Mouse (Mus musculus) urinary bladder, postnatal 4 days (tissue): ENCODE data around the gene Plxnc1.

Experiments used
- DNase-seq, 2 experiments: peaks; one replicate each; pipeline ENCODE4 v3.0.0; 2021 to 2022; ENCODE audit warnings: low spot score in 2 of 2

Plxnc1 gene

DNA sequence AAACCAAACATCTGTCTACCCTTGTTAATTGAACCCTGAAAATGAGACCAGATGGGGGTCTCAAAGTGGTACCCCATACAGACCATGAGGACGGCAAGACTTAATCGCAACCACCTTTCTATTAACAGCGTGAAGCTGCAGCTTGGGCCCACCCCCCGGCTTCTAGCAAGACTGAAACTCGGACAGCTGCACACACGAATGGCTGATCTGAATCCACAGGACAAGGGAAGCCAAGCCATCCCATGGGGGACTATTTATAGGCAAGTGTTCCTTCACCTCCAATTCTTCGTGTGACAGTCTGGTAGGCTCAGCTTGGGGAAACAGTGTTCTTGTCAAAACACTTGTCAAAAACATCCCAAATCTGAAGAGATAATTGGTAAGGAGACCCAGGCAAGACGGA is 24.1 kb downstream of the Plxnc1 start:
- DNase-seq = no peak

DNA sequence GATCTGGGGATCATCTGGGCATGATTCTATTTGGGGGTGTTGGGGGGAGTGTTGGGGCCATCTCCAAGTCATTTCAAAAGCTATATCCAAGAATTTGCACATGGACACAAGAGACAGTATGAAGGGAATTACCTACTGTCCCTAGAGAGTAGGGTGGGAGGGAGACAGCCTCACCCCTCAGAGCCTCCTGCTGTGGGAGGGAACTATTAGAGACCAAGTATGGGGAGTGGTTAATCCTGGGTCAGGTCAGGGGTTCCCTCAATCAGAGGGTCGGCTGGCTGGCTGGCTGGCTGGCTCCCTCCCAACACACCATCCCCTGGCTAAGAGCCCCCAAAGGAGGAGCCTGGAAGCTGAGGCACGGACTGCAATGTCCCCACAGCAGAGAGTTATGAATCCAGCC is 24.7 kb downstream of the Plxnc1 start:
- no peak for DNase-seq

DNA sequence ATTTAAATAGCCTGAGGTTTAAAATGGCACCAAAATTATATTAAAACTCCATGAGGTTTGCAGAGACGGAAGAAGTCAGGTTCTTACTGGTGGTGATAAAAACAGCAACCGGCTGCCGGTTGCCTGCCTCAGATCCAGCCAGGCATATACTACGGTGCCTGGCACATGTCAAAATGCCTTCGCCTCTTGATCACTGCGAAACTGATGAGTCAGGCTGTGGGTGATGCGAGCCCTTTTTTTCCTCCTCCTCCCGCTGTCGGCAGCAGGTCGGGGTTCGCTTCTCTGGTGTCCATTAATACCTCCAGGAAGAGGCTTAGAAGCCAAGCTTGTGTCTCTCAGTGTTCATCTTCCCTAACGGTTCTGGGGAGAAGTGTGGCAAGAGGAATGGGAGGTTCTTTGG is 25.1 kb downstream of the Plxnc1 start:
- no peak for DNase-seq

DNA sequence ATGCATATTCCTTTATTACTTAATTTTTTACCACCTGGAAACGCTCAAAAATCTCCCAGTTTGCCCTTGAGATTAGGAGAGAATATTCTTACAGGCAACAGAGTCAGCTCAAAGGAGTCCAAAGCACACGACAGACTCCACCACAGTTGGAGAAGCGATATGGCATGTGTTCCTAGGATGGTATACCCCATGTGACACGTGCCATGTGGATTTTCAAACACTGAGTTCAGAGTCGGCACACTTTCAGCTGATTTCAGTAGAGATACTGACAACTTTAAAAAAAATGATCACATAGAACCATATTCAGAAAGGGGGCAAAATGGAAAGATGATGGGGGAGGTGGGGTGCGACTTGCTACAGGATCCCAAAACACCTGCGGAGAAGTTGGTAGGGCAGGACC is 26.0 kb downstream of the Plxnc1 start:
- no peak for DNase-seq

DNA sequence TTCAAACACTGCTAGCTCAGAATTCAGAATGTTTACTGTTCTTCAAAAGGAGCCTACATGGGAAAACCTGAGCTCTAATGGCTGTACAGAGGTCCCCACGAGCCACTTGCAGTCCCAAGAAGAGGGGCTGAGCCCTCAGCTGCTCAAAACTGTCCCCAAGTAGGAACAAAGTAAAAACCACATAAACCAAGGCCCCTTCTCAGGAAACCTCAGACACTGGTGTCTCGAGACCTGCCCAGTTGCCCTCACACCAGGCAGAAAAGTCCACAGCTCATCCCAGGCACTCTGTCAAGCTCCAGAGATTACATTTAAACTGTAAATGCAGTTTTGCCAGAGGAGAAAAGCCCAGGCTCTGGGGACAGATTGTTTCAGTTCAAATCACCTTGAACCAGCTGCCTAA is 26.6 kb downstream of the Plxnc1 start:
- DNase-seq = no peak

DNA sequence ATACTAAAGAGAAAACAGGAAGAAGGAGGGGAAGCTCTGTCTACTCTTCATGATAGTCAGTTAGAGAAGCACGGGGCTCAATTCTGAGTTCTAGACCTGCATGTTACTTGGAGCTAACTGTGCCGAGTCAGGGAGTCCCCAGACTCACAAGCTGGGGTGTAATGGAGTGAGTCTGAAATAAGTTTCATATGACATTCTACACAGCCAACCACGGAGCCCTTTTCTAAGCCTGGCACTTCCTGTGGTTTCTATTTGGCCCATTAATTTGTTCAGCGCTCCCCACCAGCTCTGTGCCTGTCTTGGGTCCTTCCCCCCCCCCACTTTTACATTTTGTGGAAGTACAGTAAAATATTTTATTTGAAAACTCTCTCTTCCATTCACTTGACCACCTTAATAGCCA is 27.3 kb downstream of the Plxnc1 start:
- DNase-seq = no peak

DNA sequence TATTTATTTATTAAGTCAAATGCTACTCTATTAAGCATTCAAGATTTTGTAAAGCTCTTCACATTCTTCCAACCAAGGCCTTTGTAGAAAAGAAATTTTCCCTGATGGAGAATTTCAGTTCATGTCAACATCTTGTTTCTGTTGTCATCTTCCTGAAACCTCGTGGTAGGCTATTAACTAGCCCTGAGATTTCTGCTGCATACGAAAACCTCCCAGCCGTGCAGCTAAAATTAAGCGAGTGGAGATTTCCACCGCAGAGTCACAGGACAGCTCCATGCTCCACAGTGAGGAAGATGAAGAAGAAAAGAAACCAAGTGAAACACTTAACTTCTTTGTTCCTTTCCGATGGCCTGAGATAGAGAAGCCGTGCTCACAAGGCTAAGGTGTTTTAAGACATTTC is 28.0 kb downstream of the Plxnc1 start:
- no peak for DNase-seq

DNA sequence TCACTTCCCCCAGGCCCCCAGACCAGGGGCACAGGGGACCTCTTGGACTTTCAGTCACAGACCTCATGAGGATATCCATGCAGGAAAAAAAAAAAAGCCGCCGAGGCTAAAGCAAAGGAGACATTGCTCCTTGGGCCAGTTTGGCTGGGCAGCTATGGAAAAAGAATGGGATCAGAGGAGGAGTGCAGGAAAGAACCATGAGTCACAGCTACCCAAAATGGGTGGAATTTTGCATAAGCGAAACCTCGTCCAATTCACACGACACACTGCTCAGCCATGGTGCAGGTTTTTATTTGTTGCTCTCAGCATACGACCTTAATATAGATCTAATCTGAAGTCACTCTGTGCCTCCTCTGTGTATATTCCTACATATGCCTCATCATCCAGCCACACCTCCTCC is 28.9 kb downstream of the Plxnc1 start:
- DNase-seq = no peak

DNA sequence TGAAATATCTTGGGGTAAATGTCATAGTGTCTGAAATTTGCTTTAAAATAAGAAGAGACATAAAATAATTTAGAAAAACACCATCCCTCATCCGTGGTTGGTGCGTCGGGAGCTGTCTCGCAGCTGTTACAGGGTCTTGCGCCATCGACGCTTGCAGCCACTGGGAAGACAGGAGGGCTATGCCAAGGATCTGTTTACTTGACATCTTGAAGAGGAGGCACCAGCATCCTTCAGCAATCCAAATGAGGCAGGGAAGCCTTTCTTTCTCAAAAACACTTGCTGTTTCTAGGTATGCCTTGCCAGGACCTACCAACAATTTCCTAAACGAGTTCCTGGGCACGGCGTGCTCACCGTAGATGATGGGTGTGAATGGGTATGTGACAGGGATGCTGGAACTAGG is 30.6 kb downstream of the Plxnc1 start:
- DNase-seq = no peak

DNA sequence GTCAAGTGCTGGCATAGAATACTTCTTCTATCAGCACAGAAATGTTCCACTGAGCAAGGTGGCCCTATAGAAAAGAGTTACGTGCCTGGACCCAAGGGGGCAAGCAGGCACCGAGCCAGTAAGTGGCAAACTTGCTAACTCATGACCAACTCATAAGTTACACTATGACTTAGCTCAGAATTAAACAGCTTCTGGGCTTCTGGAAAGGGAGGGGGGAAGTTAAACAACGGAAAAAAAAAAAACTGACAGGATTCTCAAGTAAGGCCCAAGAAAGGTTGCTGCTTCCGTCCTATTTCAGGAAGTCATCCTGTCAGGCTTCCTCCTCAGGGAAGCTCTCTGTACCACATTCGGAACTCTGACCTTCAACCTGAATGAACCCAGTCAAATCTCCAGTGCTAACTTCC is 31.3 kb downstream of the Plxnc1 start:
- DNase-seq = no peak

DNA sequence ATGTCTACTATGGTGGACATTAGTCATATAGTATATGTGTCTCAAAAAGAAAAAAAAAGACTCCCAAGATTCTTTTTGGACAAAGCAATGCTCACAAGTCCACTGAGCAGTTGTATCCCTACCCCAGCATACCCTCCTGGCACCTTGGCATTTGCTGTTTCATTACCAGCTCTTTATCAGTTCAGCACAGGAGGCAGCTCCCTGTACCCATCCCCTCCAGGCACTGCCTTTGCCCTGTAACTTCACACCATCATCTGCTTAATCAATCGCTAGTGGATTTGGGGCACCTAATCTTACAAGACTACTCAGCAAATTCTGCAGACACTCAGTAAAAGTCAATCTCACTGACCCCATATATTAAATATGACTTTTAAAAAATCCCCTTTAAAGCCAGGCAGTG is 32.1 kb downstream of the Plxnc1 start:
- DNase-seq = no peak

DNA sequence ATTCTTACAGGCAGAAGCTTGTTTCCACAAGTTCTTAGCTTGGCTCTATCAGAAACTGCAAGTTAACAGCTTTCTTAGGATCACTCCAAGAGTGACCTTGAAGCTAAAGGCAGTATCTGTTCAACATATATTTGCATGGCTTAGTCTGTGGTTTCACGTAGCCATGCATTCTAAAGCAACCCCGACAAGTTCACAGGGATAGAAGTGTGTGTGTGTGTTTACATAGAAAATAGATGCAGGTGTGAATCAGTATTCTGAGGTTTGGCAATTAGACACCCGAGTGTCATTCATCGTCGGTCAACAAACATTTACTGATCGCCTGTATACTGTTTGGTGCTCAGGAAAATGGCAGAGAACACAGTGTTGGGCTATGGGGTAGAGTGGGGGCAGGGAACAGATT is 33.5 kb downstream of the Plxnc1 start:
- no peak for DNase-seq

DNA sequence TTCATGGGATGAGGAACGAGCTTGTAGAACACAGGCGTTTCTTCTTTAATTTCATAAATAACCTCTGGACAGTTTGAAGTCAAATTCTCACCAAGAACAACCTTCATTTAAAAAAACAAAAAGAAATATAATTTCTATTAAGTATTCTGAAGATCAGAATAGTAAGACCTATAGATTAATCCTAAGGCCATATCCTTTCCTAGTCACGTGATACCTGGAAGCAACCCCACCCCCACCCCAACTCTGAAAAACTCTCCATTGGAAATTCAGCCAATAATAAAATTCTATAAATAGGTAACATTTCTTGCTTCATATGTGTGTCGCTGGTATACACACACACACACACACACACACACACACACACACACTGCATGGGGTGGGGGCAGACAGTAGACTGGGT is 34.1 kb downstream of the Plxnc1 start:
- DNase-seq = no peak

DNA sequence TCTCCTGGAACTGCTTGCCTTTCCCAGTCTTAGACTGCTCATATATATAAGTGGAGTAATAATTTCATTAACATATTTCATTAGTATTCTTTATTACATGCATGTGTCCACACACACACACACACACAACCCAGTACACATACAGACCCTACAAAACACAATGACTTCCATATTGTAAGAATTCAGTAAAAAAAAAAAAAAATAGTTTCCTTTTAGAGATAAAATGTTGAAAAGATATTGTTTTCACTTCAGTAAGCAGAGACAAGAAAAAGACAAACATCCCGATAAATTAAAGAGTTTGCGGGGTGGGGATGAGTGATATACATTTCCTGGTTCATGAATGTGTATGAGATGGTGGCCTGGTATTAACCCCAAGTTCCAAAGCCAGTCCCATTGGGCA is 34.8 kb downstream of the Plxnc1 start:
- DNase-seq = no peak

DNA sequence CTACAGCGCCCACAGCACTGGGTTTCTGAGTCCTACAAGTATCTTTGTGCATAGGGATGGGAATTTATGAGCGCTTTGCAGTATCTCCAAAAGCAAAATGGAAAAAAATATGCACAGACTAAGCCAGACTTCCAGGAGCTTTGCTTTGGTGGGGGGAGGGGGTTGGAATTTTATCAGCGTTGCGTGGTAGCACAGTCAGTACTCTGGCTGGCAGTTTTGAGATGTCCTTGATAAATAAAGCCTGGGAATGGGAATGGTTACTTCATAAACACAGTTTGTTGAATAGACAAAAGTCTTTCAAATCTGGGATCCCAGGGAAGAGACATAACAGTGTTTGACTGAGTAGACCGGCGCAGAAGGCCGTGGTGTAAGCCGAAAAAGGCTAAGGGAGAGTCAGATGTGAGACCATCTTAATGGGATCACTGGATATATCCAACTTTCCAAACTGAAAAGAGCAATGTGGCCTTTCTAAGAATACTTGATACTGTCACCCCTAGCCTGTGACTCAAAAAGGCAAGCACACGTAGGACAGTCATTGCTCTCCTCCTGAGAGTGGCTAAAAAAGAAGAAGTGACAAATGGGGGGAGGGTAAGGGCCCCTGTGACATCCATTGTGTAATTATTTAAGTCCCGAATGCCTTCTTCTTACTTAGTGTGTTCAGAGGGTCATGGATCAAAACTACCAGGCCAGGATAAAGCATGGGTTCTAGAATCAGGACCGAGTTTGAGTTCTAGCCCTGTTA is 35.5 kb downstream of the Plxnc1 start:
- DNase-seq = no peak

DNA sequence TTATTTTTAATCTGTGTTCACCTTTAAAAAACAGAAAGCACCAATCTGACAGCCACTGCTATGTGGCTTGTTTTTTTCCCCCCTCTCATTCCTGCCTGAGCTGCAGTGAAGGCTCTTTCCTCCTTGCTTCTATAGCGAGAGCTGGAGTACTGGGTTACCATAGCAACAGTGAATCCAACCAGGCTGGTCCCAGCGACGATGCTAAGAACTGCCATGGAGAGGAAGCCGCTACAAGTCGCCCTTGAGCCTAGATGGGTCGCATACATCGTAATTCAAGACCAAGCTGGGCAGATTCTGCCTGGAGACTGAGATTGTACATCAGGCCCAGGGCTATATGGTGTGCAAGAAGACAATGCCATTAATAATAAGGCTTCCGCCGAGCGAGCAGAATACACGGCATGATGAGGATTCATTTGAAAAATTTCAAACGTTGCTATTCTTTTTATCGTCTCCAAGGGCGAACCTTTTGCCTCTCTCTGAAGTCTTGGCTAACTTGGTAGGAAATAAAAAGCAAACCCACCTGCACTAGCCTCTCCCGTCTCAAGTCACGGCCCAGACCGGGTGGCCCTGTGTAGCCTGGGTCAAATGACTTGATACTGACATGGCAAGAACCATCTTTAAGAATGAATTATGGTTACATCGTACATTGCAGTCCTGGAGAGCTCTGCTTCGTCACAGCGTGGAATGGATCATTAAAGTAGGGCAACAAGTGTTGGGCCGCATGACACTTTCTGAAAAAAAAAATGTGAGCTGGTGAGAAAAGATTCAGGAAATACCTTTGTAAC is 38.8 kb downstream of the Plxnc1 start:
- no peak for DNase-seq

DNA sequence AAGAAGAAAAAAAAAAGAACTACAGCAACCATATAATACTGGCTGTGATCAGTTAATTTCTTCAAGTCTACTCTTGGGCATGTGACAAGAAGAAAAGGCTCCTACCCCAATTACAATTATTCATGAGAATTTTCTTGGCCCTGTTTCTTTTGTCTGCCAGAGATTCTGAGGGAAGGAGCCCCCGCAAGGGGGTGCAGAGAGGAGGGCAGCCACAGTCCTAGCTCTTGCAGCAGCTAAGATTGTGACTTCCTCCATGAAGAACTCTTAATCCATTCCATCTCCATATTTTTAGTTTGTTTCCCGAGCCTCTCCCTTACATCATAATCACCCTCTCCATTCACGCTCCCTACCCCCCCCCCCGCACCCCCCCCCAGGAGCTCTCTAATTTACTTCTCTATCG is 39.4 kb downstream of the Plxnc1 start:
- no peak for DNase-seq

DNA sequence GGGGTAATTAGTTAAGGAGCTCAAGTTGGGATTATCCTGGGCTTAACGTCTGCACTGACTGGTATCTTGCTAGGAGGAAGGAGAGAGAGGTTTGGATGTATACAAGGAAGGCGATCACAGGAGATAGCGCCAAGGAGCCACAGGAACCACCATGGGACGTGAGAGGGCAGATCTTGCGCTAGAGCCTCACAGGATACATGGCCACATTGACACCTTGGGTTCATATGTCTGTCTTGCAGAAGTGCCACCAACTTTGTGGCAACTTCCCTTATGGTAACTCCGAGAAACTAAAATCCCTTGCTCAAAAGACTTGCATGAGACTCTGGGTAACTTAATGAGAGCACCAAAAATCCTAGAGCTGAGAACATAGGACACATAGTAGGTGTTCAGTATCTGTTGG is 47.7 kb downstream of the Plxnc1 start:
- DNase-seq = no peak

DNA sequence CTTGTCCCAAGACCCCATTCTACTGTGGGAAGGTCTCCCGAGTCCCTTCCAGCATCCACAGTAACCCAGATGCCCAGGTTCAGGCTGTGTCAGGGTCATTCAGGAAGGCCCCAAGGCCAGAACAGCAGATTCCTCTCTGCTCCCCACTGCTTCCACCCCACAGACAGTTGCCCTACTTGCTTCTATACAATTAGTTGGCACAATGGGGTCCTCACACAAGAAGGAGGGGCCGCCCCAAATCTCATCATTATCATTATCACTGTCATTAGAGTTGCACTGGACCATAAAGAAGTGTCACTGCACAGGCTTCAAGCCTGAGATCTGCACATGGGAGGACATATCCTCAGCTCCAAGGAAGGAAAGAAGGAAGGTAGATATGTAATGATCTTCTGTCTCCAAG is 48.3 kb downstream of the Plxnc1 start:
- DNase-seq = no peak

DNA sequence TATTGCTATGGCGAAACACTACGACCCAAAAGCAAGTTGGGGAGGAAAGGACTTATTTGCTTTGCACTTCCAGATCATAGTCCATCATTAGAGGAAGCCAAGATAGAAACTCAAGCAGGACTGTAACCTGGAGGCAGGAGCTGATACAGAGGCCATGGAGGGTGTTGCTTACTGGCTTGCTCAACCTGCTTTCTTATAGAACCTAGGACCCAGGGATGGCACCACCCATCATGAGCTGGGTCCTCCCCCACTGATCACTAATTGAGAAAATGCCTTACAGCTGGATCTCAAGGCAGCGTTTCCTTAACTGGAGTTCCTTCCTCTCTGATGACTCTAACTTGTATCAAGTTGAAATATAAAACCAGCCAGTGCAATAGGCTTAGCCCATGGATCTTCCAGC is 48.8 kb downstream of the Plxnc1 start:
- no peak for DNase-seq

DNA sequence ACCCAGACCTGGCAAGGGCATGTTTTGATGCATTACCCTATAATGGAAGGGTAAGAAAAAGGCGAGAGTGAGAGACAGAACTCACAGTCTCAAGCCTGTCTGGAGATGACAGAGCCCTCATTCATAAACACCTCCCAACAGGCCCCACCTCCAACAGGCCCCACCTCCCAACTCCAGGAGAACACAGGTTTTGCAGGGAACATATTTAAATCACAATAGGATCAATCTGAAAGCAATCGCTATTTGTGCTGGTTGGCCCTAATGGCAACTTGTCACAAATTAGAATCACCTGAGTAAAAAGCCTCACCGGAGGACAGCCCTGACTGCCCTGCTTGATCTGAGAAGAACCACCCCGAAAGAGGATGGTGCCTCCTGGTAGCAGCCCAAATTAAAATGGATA is 54.9 kb downstream of the Plxnc1 start:
- DNase-seq = no peak

DNA sequence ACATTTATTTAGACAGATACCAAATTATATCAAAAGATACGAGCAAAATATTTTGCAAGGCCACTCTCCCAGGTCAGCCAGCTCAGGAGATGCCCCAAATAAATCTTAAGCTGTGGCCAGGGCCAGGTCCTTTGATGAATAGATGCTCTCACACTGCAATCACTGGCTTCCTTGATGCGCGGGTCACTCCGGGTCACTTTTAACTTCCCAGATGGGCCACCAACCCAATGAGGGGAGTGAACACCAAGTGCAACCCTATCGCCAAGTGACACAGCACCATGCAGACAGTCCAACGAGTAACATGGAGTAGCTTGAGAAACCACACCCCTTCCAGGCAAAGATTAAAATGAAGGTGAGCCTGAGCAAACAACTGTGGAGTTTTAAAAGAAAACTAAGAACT is 61.4 kb downstream of the Plxnc1 start:
- DNase-seq = peak in 1 of 2 experiments; percentile 21

DNA sequence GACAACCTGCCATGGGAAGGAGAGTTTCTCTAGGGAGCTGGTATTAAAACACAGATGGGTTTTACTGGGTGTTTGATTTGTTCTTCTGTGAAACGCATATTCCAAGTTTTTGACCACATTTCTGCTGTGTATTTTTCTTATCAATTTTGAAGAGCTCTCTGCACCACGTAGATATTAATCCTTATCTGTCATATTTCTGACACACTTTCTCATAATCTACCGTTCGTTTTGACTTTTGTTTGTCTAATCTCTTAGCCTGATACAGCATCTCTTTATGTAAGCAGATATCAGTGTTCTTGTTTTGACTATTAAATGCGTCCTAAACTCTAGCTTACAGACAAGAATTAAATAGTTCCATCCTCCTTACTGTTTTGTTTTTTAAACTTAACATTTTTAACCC is 73.1 kb downstream of the Plxnc1 start:
- no peak for DNase-seq

DNA sequence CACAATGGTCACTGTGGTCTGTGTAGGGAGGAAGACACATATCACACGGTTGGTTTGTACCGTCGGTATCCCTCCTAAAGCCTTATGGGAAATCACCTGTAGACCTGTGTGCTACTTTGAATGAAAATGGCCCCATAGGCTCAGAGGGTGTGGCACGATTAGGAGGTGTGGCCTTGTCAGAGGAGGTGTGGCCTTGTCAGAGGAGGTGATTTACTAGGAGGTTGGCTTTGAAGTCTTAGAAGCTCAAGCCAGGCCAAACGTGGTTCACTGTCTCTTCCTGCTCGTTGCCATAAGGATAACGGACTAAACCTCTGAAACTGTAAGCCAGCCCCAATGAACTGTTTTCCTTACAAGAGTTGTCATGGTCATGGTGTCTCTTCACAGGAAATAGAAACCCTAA is 73.5 kb downstream of the Plxnc1 start:
- DNase-seq = no peak
